Mouse (Mus musculus) heart, embryonic 15.5 days (tissue): Measurements from ENCODE around the gene Abhd16a. TPM values are rescaled to one million over a fixed set of nuclear protein-coding genes. Genes with fewer than 3 reads are reported as not detected.

ENCODE experiments used
- ATAC-seq: fragments of 200-750 bp; cut with Nextera tagmentation; replicated peaks from 2 replicates; pipeline ENCODE4 v1.8.0; 2017; ENCODE audit warnings: low read depth, moderate TSS enrichment; ENCODE audit not compliant: insufficient number of reproducible peaks, insufficient read depth, low FRiP score
- H3K27ac ChIP-seq: fragments of 300-500 bp; sonication (generic); 2 replicates; pipeline ENCODE4 v1.5.1; 2015; ENCODE audit warnings: mild to moderate bottlenecking, inconsistent platforms
- H3K27me3 ChIP-seq: fragments of 300-500 bp; sonication (generic); 2 replicates; pipeline ENCODE4 v1.6.1; 2015; ENCODE audit warnings: inconsistent platforms
- H3K36me3 ChIP-seq: fragments of 300-500 bp; sonication (generic); 2 replicates; pipeline ENCODE4 v1.6.1; 2015; ENCODE audit warnings: mild to moderate bottlenecking, inconsistent platforms
- H3K4me1 ChIP-seq: fragments of 300-500 bp; sonication (generic); replicated peaks from 2 replicates; pipeline ENCODE4 v1.6.1; 2015; ENCODE audit warnings: inconsistent platforms
- H3K4me2 ChIP-seq: fragments of 300-500 bp; sonication (generic); 2 replicates; pipeline ENCODE4 v1.6.1; 2015; ENCODE audit warnings: inconsistent platforms, mild to moderate bottlenecking, moderate library complexity
- H3K4me3 ChIP-seq: fragments of 300-500 bp; sonication (generic); 2 replicates; pipeline ENCODE4 v1.5.1; 2015; ENCODE audit warnings: mild to moderate bottlenecking, inconsistent platforms
- H3K9ac ChIP-seq: fragments of 300-500 bp; sonication (generic); 2 replicates; pipeline ENCODE4 v1.6.1; 2015; ENCODE audit warnings: mild to moderate bottlenecking, inconsistent platforms
- H3K9me3 ChIP-seq: fragments of 300-500 bp; sonication (generic); replicated peaks from 2 replicates; pipeline ENCODE4 v1.6.1; 2016; ENCODE audit warnings: inconsistent platforms
- WGBS: fragments of 180-500 bp; shearing (Covaris S2); methylation state at CpG from one replicate; pipeline ENCODE4 v1.1.7; 2015; ENCODE audit warnings: mixed read lengths; 5-methylcytosine and 5-hydroxymethylcytosine counted together
- polyA plus RNA-seq: library from polyadenylated mRNA; unstranded; fragments of >200 nt; fragmentation: Nextera tagmentation; extraction: Ambion mirVana; gene quantifications from 2 replicates; pipeline ENCODE4 v1.2.1, GENCODE M21; 2015

Abhd16a gene
- polyA plus RNA-seq = 64.7 and 80.1 TPM in 2 replicates

GRCm38 (mm10) chr17:35088825-35089644 is at the start of gene Abhd16a:
Gene Abhd16a (plus strand): TSS chr17:35089263.
- Histone ChIP-seq H3K9ac (peak within 1 kb of the TSS; percentile 82), H3K4me1 (peaks cover 11% of the 10 kb centered on the region), H3K9me3 (no peaks in the 10 kb centered on the region), H3K27ac (peak within 1 kb of the TSS; percentile 95), H3K4me3 (peak within 1 kb of the TSS; percentile 59), H3K4me2 (peak within 1 kb of the TSS; percentile 74), H3K27me3 (no peaks in the 10 kb centered on the region), H3K36me3 (peaks cover 22% of the 10 kb centered on the region)
- WGBS = 3% methylated on average over 67 of the region's 67 CpGs
- ATAC-seq = peak; percentile 97

GRCm38 (mm10) chr17:35043794-35044193 is 45.3 kb upstream of the Abhd16a start:
- no peak for ATAC-seq
- H3K9ac ChIP-seq = no peak overlapping the region
- peaks cover 36% of the 10 kb centered on the region for H3K4me1 ChIP-seq
- no peaks in the 10 kb centered on the region for H3K27me3 ChIP-seq
- no peak overlapping the region for H3K4me2 ChIP-seq
- WGBS = 75% methylated on average over 4 of the region's 4 CpGs
- H3K4me3 ChIP-seq = no peak overlapping the region
- H3K27ac ChIP-seq = peak overlapping the region; percentile 95
- no peaks in the 10 kb centered on the region for H3K9me3 ChIP-seq
- no peaks in the 10 kb centered on the region for H3K36me3 ChIP-seq

- no peaks in the 10 kb centered on the region for H3K9me3 ChIP-seq
- H3K27ac ChIP-seq = peak overlapping the region; percentile 95
- H3K27me3 ChIP-seq = no peaks in the 10 kb centered on the region
- ATAC-seq = no peak
- peak overlapping the region; percentile 99 for H3K4me2 ChIP-seq
- H3K36me3 ChIP-seq = no peaks in the 10 kb centered on the region
- WGBS = 52% methylated on average over 7 of the region's 7 CpGs
- peaks cover 45% of the 10 kb centered on the region for H3K4me1 ChIP-seq
- peak overlapping the region; percentile 88; the same call in 1 of the 2 replicates for H3K9ac ChIP-seq
- H3K4me3 ChIP-seq = peak overlapping the region; percentile 72
These were observed 43.9 kb upstream of the Abhd16a start for GRCm38 (mm10) chr17:35044904-35045806.

DNA sequence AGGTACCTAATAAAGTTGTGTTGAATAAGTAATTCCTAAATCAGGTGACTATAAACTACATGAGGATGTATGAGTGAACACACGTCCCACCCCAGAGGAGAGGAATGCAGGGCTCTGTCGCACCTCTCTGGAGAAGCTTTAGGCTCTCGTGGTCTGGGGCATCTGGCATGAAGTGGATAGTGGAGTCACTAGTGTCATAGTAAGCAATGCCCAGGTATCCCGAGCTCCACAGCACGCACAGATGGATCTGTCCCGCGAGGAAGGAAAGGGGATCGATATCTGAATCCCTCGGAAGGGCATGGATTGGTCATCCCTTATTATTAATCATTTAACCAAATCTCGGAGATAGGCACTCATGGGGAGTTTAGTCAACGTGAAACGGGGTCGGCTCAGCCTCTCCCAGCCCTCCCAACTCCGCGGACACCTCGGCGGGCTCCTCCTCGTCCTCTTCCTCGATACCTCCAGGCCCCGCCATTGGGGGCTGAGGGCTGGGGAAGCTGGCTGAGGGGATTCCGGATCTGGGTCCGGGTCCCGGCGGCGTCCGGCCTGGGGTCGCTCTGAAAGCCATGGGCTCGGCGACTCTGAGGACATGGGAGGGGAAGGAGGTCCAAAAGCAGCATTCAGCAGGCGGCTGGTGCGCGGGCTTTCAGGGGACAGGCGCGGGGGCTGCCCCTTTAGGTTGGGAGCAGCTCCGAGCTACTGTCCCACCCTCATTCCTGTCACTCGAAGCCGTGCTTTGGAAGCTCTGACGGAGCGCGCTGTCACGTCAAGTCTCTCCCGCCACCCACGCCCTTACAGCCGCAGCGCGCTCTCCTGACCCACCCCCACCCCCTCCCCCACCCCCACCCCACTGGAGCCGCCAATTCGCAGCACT is 43.0 kb upstream of the Abhd16a start:
- 3% methylated on average over 48 of the region's 48 CpGs for WGBS
- peak overlapping the region; percentile 95 for H3K27ac ChIP-seq
- H3K4me1 ChIP-seq = peaks cover 45% of the 10 kb centered on the region
- no peaks in the 10 kb centered on the region for H3K27me3 ChIP-seq
- H3K36me3 ChIP-seq = no peaks in the 10 kb centered on the region
- H3K9me3 ChIP-seq = no peaks in the 10 kb centered on the region
- peak overlapping the region; percentile 72 for H3K4me3 ChIP-seq
- H3K4me2 ChIP-seq = peak overlapping the region; percentile 99
- no peak for ATAC-seq
- H3K9ac ChIP-seq = peak overlapping the region; percentile 88

GRCm38 (mm10) chr17:35046681-35047455 is 42.2 kb upstream of the Abhd16a start, which contains the start of gene Msh5:
Gene Msh5 (minus strand): TSS chr17:35046745.
- peak within 1 kb of the TSS; percentile 98 for H3K27ac ChIP-seq
- H3K4me1 ChIP-seq = peaks cover 49% of the 10 kb centered on the region
- WGBS = 2% methylated on average over 33 of the region's 33 CpGs
- H3K4me2 ChIP-seq = peak within 1 kb of the TSS; percentile 99
- H3K4me3 ChIP-seq = peak within 1 kb of the TSS; percentile 72
- H3K27me3 ChIP-seq = no peaks in the 10 kb centered on the region
- H3K36me3 ChIP-seq = no peaks in the 10 kb centered on the region
- no peaks in the 10 kb centered on the region for H3K9me3 ChIP-seq
- H3K9ac ChIP-seq = peak within 1 kb of the TSS; percentile 88
- ATAC-seq = peak; percentile 94

DNA sequence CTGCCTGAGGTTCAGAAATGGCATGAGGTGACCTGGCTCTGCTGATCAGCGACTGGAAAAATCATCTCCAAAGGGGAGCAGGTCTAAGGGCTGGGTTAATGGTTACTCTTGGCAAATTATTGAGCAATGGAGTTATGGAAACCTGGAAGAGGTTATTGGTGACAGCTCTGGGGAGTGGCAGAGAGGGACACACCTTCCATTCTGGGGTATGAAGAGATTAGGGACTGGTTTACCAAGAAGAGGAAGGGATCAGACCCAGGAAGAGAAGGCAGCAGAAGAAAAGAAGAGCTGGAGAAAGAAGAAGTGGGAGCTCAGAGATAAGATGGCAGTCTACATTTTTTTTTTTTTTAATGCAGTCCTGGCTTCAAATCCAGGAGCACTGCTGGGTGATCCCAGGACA is 41.4 kb upstream of the Abhd16a start:
- Histone ChIP-seq H3K4me1 (peaks cover 57% of the 10 kb centered on the region), H3K36me3 (peaks cover 5% of the 10 kb centered on the region; the same call in 1 of the 2 replicates), H3K9ac (peak overlapping the region; percentile 27; the same call in 1 of the 2 replicates), H3K27ac (peak overlapping the region; percentile 98), H3K4me3 (0 out of 2 replicates have a peak overlapping the region, but pooled peaks have one; percentile 4), H3K4me2 (peak overlapping the region; percentile 76), H3K9me3 (no peaks in the 10 kb centered on the region), H3K27me3 (no peaks in the 10 kb centered on the region)
- 37% methylated on average over 1 of the region's 1 CpGs for WGBS
- no peak for ATAC-seq

- ATAC-seq = no peak
- no peaks in the 10 kb centered on the region for H3K27me3 ChIP-seq
- 21% methylated on average over 11 of the region's 11 CpGs for WGBS
- H3K27ac ChIP-seq = peak overlapping the region; percentile 98
- peak overlapping the region; percentile 76 for H3K4me2 ChIP-seq
- H3K36me3 ChIP-seq = peaks cover 12% of the 10 kb centered on the region; the same call in 1 of the 2 replicates
- peak overlapping the region; percentile 27; the same call in 1 of the 2 replicates for H3K9ac ChIP-seq
- 0 out of 2 replicates have a peak overlapping the region, but pooled peaks have one; percentile 4 for H3K4me3 ChIP-seq
- peaks cover 60% of the 10 kb centered on the region for H3K4me1 ChIP-seq
- no peaks in the 10 kb centered on the region for H3K9me3 ChIP-seq
These were observed 40.7 kb upstream of the Abhd16a start for GRCm38 (mm10) chr17:35048149-35048931.

- 62% methylated on average over 5 of the region's 5 CpGs for WGBS
These were observed 40.1 kb upstream of the Abhd16a start for GRCm38 (mm10) chr17:35048932-35049440.

GRCm38 (mm10) chr17:35049561-35050016 is 39.5 kb upstream of the Abhd16a start, which contains the start of gene Clic1:
Gene Clic1 (plus strand): TSS chr17:35049966.
- WGBS = 2% methylated on average over 11 of the region's 11 CpGs
- Histone ChIP-seq H3K36me3 (peaks cover 24% of the 10 kb centered on the region), H3K4me1 (peaks cover 65% of the 10 kb centered on the region), H3K9me3 (no peaks in the 10 kb centered on the region), H3K4me3 (peak within 1 kb of the TSS; percentile 73), H3K9ac (peak within 1 kb of the TSS; percentile 76), H3K27ac (peak within 1 kb of the TSS; percentile 98), H3K27me3 (no peaks in the 10 kb centered on the region), H3K4me2 (peak within 1 kb of the TSS; percentile 76)
- peak; percentile 36 for ATAC-seq

More at GRCm38 (mm10) chr17:35048932-35049440, 40.1 kb upstream of the Abhd16a start:
- peak overlapping the region; percentile 73 for H3K4me3 ChIP-seq
- peaks cover 64% of the 10 kb centered on the region for H3K4me1 ChIP-seq
- no peaks in the 10 kb centered on the region for H3K27me3 ChIP-seq
- no peak for ATAC-seq
- peak overlapping the region; percentile 76 for H3K4me2 ChIP-seq
- H3K9ac ChIP-seq = no peak overlapping the region
- H3K36me3 ChIP-seq = peaks cover 18% of the 10 kb centered on the region
- H3K27ac ChIP-seq = peak overlapping the region; percentile 98
- no peaks in the 10 kb centered on the region for H3K9me3 ChIP-seq
